Mouse (Mus musculus): ENCODE data around the gene Zfp281. TPM values are rescaled to one million over a fixed set of nuclear protein-coding genes. Genes with fewer than 3 reads are reported as not detected.

Zfp281 gene
- polyA plus RNA-seq, 1 experiment from 2014 or later = 23.1 TPM

DNA sequence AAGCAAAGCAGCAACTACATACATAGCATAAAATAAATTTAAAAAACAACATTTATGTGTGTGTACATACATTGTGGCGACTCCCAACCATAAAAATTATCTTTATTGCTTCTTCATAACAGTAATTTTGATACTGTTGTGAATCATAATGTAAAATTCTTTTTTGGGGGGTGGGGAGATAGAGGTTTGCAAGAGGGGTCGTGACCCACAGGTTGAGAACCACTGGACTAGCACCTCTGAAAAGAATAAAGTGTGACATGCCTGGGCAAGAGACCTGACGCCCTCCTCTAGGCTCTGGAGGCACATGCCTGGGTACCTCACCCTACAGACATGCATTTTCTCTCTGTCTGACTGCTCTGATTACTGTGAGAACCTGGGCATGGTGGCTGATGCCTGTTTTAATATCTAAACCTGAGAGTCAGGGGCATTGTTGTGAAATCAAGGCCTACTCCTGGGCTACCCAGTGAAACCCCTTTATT lies 53.2 kb downstream of the Zfp281 start:
- Histone ChIP-seq H3K4me3 (replicated peaks) (no peak overlapping the region), H3K9me3 (replicated peaks) (no peaks in the 10 kb centered on the region), H3K4me1 (peaks cover 9% of the 10 kb centered on the region), H3K4me2 (no peak overlapping the region), H3K36me3 (no peaks in the 10 kb centered on the region), H3K9ac (no peak overlapping the region), H3K27me3 (no peaks in the 10 kb centered on the region), H3K27ac (no peak overlapping the region)
- 84% methylated on average over 3 of the region's 3 CpGs for whole genome bisulfite sequencing
- no peak for ATAC-seq (replicated peaks; ENCODE audit: low FRiP score)

DNA sequence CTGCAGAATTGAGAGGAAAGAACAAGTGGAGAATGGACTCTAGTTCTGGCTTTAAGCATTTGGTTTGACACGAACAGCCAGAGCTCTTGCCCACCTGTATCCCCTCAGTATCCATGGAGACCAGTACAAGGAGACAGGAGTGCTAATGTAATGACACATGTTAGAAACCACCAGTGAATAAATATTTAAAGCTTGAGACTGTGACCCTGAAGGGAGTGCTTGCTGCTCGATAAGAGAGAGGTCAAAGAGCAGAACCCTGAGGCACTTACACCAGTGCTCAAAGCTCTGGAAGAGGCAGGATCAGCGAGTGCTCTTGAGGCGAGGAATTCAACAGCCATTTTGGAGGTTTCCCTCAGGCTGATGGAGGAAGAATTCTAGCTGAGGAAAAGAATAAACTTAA lies 54.1 kb downstream of the Zfp281 start:
- Histone ChIP-seq H3K27me3 (no peaks in the 10 kb centered on the region), H3K4me3 (replicated peaks) (no peak overlapping the region), H3K9me3 (replicated peaks) (no peaks in the 10 kb centered on the region), H3K36me3 (no peaks in the 10 kb centered on the region), H3K27ac (no peak overlapping the region), H3K4me1 (peaks cover 16% of the 10 kb centered on the region), H3K4me2 (no peak overlapping the region), H3K9ac (no peak overlapping the region)
- ATAC-seq (replicated peaks; ENCODE audit: low FRiP score) = no peak
- 52% methylated on average over 4 of the region's 4 CpGs for WGBS

Other genes with a start within 250 kb of the Zfp281 start
- 15.7 and 16.0 TPM in 2 replicates for gene Ddx59, start 209.6 kb upstream of the Zfp281 start, polyA plus RNA-seq (2015; fragmentation: Nextera tagmentation; extraction: Ambion mirVana)
- 5.0 and 5.5 TPM in 2 replicates for gene Kif14, start 158.6 kb upstream of the Zfp281 start, polyA plus RNA-seq (2015; fragmentation: Nextera tagmentation; extraction: Ambion mirVana)

Measured in kidney, embryonic 15.5 days (tissue).